Mouse (Mus musculus) intestine, embryonic 15.5 days (tissue): ENCODE measurements around the gene Rpl14. TPM values are rescaled to one million over a fixed set of nuclear protein-coding genes. Genes with fewer than 3 reads are reported as not detected.

Experiments used
- ATAC-seq: fragments of 200-750 bp; cut with Nextera tagmentation; 2 replicates; pipeline ENCODE4 v1.8.0; 2017; ENCODE audit warnings: moderate TSS enrichment, moderate library complexity
- H3K27ac ChIP-seq: fragments of 300-500 bp; sonication (generic); 2 replicates; pipeline ENCODE4 v1.5.1; 2015; ENCODE audit warnings: mild to moderate bottlenecking, inconsistent platforms
- H3K27me3 ChIP-seq: fragments of 300-500 bp; sonication (generic); replicated peaks from 2 replicates; pipeline ENCODE4 v1.6.1; 2015; ENCODE audit warnings: inconsistent platforms
- H3K36me3 ChIP-seq: fragments of 300-500 bp; sonication (generic); 2 replicates; pipeline ENCODE4 v1.6.1; 2015; ENCODE audit warnings: inconsistent platforms
- H3K4me1 ChIP-seq: fragments of 300-500 bp; sonication (generic); replicated peaks from 2 replicates; pipeline ENCODE4 v1.6.1; 2015; ENCODE audit warnings: inconsistent platforms
- H3K4me2 ChIP-seq: fragments of 300-500 bp; sonication (generic); replicated peaks from 2 replicates; pipeline ENCODE4 v1.6.1; 2015; ENCODE audit warnings: mild to moderate bottlenecking, inconsistent platforms
- H3K4me3 ChIP-seq: fragments of 300-500 bp; sonication (generic); replicated peaks from 2 replicates; pipeline ENCODE4 v1.5.1; 2015; ENCODE audit warnings: inconsistent platforms
- H3K9ac ChIP-seq: fragments of 300-500 bp; sonication (generic); 2 replicates; pipeline ENCODE4 v1.6.1; 2015; ENCODE audit warnings: inconsistent platforms
- H3K9me3 ChIP-seq: fragments of 300-500 bp; sonication (generic); 2 replicates; pipeline ENCODE4 v1.6.1; 2016; ENCODE audit warnings: inconsistent platforms
- WGBS: fragments of 180-500 bp; shearing (Covaris S2); methylation state at CpG from one replicate; pipeline ENCODE4 v1.1.7; 2015; 5-methylcytosine and 5-hydroxymethylcytosine counted together
- polyA plus RNA-seq: library from polyadenylated mRNA; unstranded; fragments of >200 nt; fragmentation: Nextera tagmentation; extraction: Ambion mirVana; gene quantifications from 2 replicates; pipeline ENCODE4 v1.2.1, GENCODE M21; 2015

Gene Rpl14
- polyA plus RNA-seq, 1 experiment from 2014 or later = 905 TPM

DNA sequence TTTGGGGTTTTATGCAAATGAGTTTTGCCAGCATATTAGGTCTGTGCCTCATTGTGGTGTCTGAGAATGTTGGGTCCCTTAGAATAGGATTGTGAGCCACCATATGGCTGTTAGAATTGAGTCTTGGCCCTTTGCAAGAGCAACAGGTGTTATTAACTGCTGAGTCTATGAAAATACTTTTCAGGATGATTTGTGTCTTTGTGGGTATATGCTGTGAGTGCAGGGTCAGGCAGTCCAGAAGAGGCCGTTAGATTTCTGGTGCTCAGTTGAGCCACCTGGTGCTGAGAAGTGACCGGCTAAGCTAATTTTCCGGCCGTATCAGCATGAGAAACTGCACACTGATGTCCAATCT lies 5.4 kb downstream of the Rpl14 start:
- Histone ChIP-seq H3K9ac (no peak overlapping the region), H3K9me3 (no peaks in the 10 kb centered on the region), H3K4me2 (peak overlapping the region; percentile 89), H3K27ac (peak overlapping the region; percentile 3; the same call in 1 of the 2 replicates), H3K27me3 (no peaks in the 10 kb centered on the region), H3K4me3 (peak overlapping the region; percentile 71), H3K36me3 (peaks cover 29% of the 10 kb centered on the region), H3K4me1 (peaks cover 6% of the 10 kb centered on the region; the same call in 1 of the 2 replicates)
- ATAC-seq = peak; percentile 28
- 4% methylated on average over 4 of the region's 4 CpGs for WGBS

DNA sequence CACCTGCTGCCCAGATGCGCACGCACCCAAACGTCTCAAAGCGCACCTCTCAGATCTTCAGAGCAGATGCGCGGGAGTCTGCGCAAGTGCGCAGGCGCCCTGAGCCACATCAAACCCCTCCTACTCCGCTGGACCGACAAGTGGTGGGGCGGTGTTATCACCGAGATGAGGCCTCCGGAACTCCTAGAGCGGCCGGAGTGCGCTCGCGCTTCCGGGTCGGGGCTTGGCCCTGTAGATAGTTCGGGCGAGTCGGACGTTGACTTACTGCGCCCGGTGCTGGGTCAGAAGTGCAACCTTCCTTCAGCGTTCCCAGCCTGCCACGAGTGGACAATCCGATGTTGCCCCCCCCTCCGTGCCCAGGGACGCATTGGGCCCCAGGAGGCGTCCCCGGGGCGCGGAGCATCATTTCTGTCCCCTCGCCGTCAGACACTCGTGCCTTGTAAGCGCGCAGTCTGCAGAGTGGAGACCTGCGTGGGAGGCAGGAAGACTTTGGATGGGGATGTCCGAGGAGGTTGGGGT lies 5.9 kb downstream of the Rpl14 start:
- peaks cover 29% of the 10 kb centered on the region for H3K36me3 ChIP-seq
- peak overlapping the region; percentile 73 for H3K27ac ChIP-seq
- no peaks in the 10 kb centered on the region for H3K9me3 ChIP-seq
- H3K4me3 ChIP-seq = peak overlapping the region; percentile 71
- WGBS = under 1% methylated on average over 43 of the region's 43 CpGs
- peak overlapping the region; percentile 81 for H3K9ac ChIP-seq
- ATAC-seq = peak; percentile 94
- peak overlapping the region; percentile 89 for H3K4me2 ChIP-seq
- H3K27me3 ChIP-seq = no peaks in the 10 kb centered on the region
- peaks cover 8% of the 10 kb centered on the region for H3K4me1 ChIP-seq

DNA sequence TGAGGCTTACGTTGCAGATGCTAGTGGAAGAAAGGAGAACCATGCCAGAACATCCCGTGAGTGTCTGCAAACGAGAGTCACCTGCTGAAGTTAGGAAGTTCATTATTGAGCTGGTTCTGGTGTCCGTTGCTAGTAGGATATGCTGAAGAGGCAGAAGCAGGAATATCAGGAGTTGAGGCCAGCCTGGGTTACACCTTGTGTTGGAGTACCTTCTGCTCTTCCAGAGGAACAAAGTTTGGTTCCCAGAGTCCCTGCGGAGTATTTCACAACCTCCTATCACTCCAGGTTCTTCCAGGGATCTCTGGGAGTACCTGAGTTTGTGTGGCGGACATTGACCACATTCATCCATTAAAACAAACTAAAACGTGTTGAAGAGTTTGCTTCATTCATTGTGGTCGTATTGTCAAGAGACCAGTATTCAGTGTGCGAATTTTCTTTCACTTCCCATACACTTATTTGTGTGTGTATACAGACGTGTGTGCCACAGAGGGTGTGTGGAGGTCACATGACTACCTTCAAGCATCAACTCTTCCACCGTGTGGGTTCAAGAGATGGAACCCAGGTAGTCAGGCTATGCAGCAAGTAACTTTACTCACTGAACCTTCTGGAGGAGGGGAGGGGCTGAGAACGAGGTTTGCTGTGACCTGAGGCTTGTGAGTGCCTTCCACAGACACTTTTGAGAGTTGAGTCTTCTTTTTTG lies 6.6 kb downstream of the Rpl14 start:
- Histone ChIP-seq H3K9me3 (no peaks in the 10 kb centered on the region), H3K27me3 (no peaks in the 10 kb centered on the region), H3K4me3 (peak overlapping the region; percentile 71), H3K4me2 (peak overlapping the region; percentile 89), H3K4me1 (peaks cover 11% of the 10 kb centered on the region), H3K36me3 (peaks cover 29% of the 10 kb centered on the region), H3K9ac (peak overlapping the region; percentile 81), H3K27ac (peak overlapping the region; percentile 73)
- ATAC-seq = no peak
- 44% methylated on average over 12 of the region's 12 CpGs for WGBS

DNA sequence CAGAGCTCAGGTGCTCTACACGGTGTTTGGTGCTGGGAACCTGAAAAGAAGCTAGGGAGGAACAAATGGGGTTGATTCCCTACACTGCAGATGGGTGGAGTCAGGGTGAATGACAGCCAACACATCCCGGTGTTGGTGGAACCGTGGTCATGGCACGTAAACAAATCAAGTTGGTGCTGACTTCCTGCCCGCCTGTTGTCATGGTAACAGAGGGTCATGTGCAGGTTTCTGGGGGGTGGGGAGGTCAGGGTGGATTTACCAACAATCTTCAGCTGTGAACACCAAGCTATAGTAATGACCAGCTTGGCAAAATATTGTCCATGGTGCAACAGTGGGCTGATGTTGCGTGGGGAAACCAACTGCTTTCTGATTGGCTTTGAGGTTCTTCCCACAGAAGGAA lies 7.5 kb downstream of the Rpl14 start:
- Histone ChIP-seq H3K27me3 (no peaks in the 10 kb centered on the region), H3K9ac (no peak overlapping the region), H3K4me3 (no peak overlapping the region), H3K9me3 (no peaks in the 10 kb centered on the region), H3K4me1 (peaks cover 12% of the 10 kb centered on the region), H3K27ac (no peak overlapping the region), H3K36me3 (peaks cover 21% of the 10 kb centered on the region), H3K4me2 (no peak overlapping the region)
- ATAC-seq = no peak
- 35% methylated on average over 6 of the region's 6 CpGs for WGBS

DNA sequence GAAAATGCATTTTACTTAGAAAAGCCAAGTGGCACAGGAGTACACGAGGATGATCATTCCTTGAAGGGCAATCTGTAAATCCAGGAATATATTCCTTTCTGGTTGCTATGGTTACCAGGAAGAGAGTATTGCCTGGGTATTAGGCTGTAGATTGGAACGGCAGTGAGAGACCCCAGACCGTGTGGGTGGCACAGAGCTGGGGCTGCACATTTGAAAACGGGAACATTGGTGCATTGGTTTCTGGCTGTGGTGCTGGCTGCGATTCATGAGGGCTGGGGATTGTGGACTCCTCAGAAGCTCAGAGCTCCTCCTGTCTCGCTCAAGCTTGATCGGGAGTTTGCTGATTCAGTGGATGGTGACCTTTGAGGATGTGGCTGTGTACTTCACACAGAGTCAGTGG lies 8.6 kb downstream of the Rpl14 start:
- H3K9ac ChIP-seq = no peak overlapping the region
- WGBS = 71% methylated on average over 7 of the region's 7 CpGs
- H3K4me2 ChIP-seq = no peak overlapping the region
- no peaks in the 10 kb centered on the region for H3K27me3 ChIP-seq
- H3K9me3 ChIP-seq = no peaks in the 10 kb centered on the region
- peaks cover 10% of the 10 kb centered on the region for H3K36me3 ChIP-seq
- no peak for ATAC-seq
- H3K4me1 ChIP-seq = peaks cover 12% of the 10 kb centered on the region
- no peak overlapping the region for H3K4me3 ChIP-seq
- no peak overlapping the region for H3K27ac ChIP-seq

DNA sequence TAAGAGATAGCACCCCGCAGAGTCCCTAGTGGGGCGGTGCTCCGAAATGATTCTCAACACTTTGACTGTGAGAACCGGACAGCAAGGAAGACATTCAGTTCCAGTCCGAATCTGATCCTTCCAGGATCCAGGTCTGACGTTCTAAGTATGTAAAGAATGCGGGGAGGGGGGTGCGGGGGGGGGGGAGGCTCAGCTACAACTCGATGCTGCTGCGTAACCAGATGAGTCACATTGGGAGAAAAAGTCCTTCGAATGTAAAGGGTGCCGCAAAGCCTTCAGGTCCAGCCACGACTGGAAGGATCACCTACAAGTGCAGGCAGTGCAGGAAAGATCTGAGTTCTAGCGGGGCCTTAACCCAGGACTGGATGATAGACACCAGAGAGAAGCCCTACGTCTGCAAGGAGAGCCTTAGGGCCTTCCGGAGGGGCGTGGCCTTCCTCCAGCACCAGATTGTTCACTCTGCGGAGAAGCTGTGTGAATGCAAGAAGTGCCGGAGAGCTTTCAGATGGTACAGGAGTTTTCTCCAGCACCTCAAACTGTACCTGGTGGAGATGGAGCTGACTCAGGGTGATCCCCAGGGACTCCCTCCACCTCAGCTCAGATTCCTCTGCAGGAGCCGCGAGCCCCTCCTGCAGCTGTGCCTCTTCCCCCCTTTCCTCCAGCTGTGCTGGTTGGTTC lies 10.8 kb downstream of the Rpl14 start:
- Histone ChIP-seq H3K36me3 (no peaks in the 10 kb centered on the region), H3K9me3 (no peaks in the 10 kb centered on the region), H3K4me1 (peaks cover 10% of the 10 kb centered on the region), H3K27ac (peak overlapping the region; percentile 61), H3K4me3 (peak overlapping the region; percentile 33), H3K4me2 (peak overlapping the region; percentile 85), H3K27me3 (no peaks in the 10 kb centered on the region), H3K9ac (peak overlapping the region; percentile 46)
- 13% methylated on average over 21 of the region's 21 CpGs for WGBS
- peak; percentile 85 for ATAC-seq

DNA sequence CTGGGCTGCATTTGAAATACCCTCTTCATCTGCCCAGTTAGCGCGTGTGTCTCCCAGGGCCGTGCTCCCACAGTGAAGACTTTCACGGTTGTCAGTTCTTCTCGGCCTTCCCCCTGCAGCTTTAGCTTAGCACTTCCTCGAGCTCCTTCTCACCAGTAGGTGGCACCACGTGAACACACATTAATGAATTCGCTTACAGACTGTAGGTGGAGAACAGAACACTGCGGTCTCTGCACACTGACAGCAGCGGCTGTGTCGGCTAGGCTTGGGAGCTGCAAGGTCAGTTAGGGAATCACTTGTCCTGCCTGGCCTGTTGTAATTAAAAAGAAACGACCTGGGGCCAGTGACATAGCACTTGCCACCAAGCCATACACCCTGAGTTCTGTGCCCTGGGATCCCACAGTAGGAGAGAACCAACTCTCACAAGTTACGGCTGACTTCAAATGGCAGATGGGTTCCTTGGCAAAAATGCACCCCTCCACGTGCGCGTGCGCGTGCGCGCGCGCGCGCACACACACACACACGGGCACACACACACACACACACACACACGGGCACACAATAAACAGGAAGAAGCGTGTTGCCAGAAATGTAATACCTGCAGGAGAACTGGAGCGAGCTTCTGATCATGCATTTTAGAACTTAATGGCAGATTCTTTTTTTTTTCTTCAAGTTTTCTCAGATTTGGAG lies 11.5 kb downstream of the Rpl14 start:
- ATAC-seq = peak; percentile 93
- Histone ChIP-seq H3K4me1 (peaks cover 10% of the 10 kb centered on the region), H3K4me3 (peak overlapping the region; percentile 33), H3K9ac (peak overlapping the region; percentile 46), H3K4me2 (peak overlapping the region; percentile 85), H3K9me3 (no peaks in the 10 kb centered on the region), H3K27ac (peak overlapping the region; percentile 61), H3K27me3 (no peaks in the 10 kb centered on the region), H3K36me3 (no peaks in the 10 kb centered on the region)
- WGBS = 12% methylated on average over 28 of the region's 28 CpGs

DNA sequence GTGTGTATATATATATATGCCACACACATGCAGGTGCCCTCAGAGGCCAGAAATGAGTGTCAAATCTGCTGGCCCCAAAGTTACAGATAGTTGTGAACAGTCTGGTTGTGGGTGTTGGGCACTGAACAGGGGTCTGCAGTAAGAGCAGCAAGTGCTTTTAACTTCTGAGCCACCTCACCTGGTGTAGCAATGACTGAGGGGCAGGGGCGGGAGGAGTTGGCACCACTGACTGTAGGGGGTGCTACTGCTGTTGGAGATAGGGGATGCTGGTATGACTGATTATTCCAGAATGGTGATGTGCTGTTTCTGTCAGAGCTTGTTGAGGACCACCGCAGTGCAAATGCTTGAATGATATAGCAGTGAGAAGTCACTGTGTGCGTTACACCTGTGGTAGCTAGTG lies 12.1 kb downstream of the Rpl14 start:
- H3K4me2 ChIP-seq = peak overlapping the region; percentile 85
- H3K36me3 ChIP-seq = no peaks in the 10 kb centered on the region
- H3K27me3 ChIP-seq = no peaks in the 10 kb centered on the region
- peak overlapping the region; percentile 46; the same call in 1 of the 2 replicates for H3K9ac ChIP-seq
- no peak for ATAC-seq
- no peaks in the 10 kb centered on the region for H3K9me3 ChIP-seq
- no peak overlapping the region for H3K27ac ChIP-seq
- 79% methylated on average over 3 of the region's 3 CpGs for WGBS
- peaks cover 10% of the 10 kb centered on the region; the same call in 1 of the 2 replicates for H3K4me1 ChIP-seq
- H3K4me3 ChIP-seq = no peak overlapping the region

DNA sequence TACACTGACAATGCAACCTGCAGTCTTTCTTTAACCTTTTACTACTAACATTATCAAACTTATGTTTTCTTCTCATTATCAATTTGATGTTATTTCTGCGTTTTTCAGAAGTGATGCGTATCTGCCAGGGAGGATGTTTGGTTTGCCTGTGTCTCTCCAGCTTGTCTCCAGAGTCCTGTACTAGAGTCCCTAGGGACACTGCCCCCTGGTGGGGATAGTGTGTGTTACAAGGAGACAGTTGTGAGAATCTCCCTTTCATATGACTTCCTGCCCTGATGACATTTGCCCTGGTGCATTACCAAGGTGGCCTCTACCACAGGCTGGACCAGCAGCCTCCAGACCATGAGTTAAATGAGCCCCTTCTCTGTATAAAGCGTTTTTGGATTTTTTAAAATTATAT lies 15.3 kb downstream of the Rpl14 start:
- no peaks in the 10 kb centered on the region for H3K27me3 ChIP-seq
- H3K4me3 ChIP-seq = no peak overlapping the region
- no peak overlapping the region for H3K9ac ChIP-seq
- H3K4me2 ChIP-seq = no peak overlapping the region
- H3K27ac ChIP-seq = no peak overlapping the region
- WGBS = 12% methylated on average over 3 of the region's 3 CpGs
- no peaks in the 10 kb centered on the region for H3K36me3 ChIP-seq
- H3K9me3 ChIP-seq = no peaks in the 10 kb centered on the region
- no peak for ATAC-seq
- peaks cover 10% of the 10 kb centered on the region; the same call in 1 of the 2 replicates for H3K4me1 ChIP-seq

DNA sequence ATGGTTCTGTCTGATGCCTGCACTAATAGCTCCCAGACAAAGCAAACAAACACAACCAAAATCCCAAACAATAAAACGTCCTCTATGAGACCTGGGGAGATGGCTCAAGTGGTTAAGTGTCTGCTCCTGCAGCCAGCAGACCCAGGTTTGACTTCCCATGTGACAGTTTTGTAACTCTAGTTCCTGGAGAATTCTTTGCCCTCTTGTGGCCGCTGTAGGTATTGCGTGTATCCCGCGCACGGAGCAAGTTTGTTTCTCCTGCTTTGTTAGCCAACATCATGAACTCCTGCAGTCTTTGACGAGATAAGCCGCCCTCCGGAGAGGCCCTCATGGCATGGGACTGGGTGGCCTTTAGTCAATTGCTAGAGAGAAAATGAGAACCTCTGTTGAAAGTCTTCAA lies 20.2 kb downstream of the Rpl14 start:
- H3K27me3 ChIP-seq = no peaks in the 10 kb centered on the region
- H3K4me1 ChIP-seq = no peaks in the 10 kb centered on the region
- H3K9ac ChIP-seq = no peak overlapping the region
- 2% methylated on average over 9 of the region's 9 CpGs for WGBS
- ATAC-seq = 0 out of 2 replicates have a peak, but pooled peaks have one; percentile 43
- no peaks in the 10 kb centered on the region for H3K36me3 ChIP-seq
- no peak overlapping the region for H3K4me3 ChIP-seq
- H3K27ac ChIP-seq = no peak overlapping the region
- H3K4me2 ChIP-seq = no peak overlapping the region
- H3K9me3 ChIP-seq = no peaks in the 10 kb centered on the region

DNA sequence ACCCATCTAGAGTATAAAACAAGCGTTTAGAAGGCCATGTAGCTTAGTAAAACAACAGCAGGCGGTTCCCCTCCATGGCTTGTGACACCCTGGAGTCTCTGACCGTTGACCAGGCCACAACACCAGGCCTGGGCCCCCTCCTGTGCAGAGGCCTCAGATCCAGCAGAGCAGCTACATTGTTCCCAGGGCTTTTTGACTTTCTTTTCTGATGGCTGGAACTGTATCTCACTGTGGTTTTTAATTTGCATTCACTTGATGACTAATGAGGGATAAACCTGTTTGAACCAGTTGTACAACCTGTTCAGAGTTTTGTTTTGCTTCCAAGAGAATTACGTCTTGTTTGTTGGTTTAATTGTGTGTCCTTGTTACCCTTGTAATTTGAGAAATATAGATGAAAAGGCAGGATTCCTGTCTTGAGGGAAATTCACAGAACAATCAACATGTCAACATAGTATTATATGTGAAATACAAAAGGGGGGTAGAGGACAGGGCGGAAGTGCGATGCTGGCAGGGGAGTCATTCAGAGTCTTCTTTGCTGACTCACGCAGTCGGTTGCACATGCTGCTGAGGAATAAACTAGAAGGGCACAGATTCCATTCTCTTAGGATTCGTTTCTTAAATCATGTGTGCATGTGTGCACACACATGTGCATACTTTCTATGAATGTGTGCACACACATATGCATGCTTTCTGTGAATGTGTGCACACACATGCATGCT lies 22.3 kb downstream of the Rpl14 start:
- H3K9me3 ChIP-seq = no peaks in the 10 kb centered on the region
- H3K4me3 ChIP-seq = no peak overlapping the region
- no peaks in the 10 kb centered on the region for H3K4me1 ChIP-seq
- H3K27ac ChIP-seq = no peak overlapping the region
- no peaks in the 10 kb centered on the region for H3K36me3 ChIP-seq
- no peak overlapping the region for H3K4me2 ChIP-seq
- no peak for ATAC-seq
- no peak overlapping the region for H3K9ac ChIP-seq
- WGBS = 72% methylated on average over 9 of the region's 9 CpGs
- H3K27me3 ChIP-seq = no peaks in the 10 kb centered on the region

DNA sequence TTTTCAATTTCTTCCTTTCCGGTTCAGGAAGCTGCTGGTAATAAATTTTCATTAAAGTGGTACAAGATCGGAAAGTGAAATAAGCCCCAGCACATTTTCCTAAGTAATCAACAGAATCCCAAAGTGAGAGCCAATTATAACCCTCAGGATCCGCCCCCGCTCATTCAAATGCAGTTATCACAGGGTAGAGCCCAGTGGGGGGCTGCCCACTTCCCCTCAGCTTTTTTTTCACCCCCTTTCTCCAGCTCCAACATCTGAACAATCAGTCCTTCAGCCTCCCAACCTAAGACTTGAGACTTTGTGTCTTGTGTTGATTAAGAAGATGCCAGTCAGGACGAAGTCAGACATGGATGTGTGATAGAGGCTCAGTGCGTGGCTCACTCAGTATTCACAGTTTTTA lies 23.6 kb downstream of the Rpl14 start:
- H3K27ac ChIP-seq = no peak overlapping the region
- no peak for ATAC-seq
- no peak overlapping the region for H3K4me3 ChIP-seq
- no peak overlapping the region for H3K9ac ChIP-seq
- 67% methylated on average over 6 of the region's 6 CpGs for WGBS
- no peak overlapping the region for H3K4me2 ChIP-seq
- no peaks in the 10 kb centered on the region for H3K4me1 ChIP-seq
- no peaks in the 10 kb centered on the region for H3K9me3 ChIP-seq
- H3K36me3 ChIP-seq = no peaks in the 10 kb centered on the region
- no peaks in the 10 kb centered on the region for H3K27me3 ChIP-seq
